Mouse (Mus musculus): Measurements from ENCODE around the gene Ftl1. TPM values are rescaled to one million over a fixed set of nuclear protein-coding genes. Genes with fewer than 3 reads are reported as not detected.
"Not testable (repeated sequence)": the region's sequence is repeated elsewhere in the genome, so short reads cannot be mapped to it uniquely, and the experiment has no call there.

The Ftl1 gene
- polyA plus RNA-seq (2012; rRNA removed), result 2,491 and 2,656 TPM in 2 replicates

GRCm38 (mm10) chr7:45459564-45460140, at the start of gene Ftl1:
Ftl1 (minus strand) TSS chr7:45459884.
- Histone ChIP-seq H3K27ac (ENCODE audit: control insufficient read depth, insufficient read depth, low read length) (peak within 1 kb of the TSS; percentile 90), H3K36me3 (ENCODE audit: control insufficient read depth, insufficient read depth, low read length) (peaks cover 11% of the 10 kb centered on the region), H3K4me3 (ENCODE audit: control insufficient read depth, insufficient read depth, low read length) (peak within 1 kb of the TSS; percentile 99), H3K4me1 (replicated peaks; ENCODE audit: control insufficient read depth, insufficient read depth, low read length) (peaks cover 20% of the 10 kb centered on the region)
- not testable (repeated sequence) for H3K27me3 ChIP-seq (ENCODE audit: control insufficient read depth, insufficient read depth, low read length)
- DNase-seq, result peak; percentile 95
- TF ChIP-seq CTCF (IDR thresholded peaks at IDR 0.05; ENCODE audit: borderline replicate concordance, control insufficient read depth, extremely low read depth, insufficient read depth, low read length, poor library complexity) (0 out of 2 replicates have a peak, but pooled peaks have one; percentile 18), POLR2A (IDR thresholded peaks at IDR 0.05; ENCODE audit: control insufficient read depth, extremely low read depth, insufficient read depth, low read length, poor library complexity) (peak; percentile 95)
- under 1% methylated on average over 32 of the region's 37 CpGs for WGBS

- Histone ChIP-seq H3K4me1 (replicated peaks; ENCODE audit: control insufficient read depth, insufficient read depth, low read length) (peaks cover 6% of the 10 kb centered on the region), H3K36me3 (ENCODE audit: control insufficient read depth, insufficient read depth, low read length) (no peaks in the 10 kb centered on the region), H3K4me3 (ENCODE audit: control insufficient read depth, insufficient read depth, low read length) (peak overlapping the region; percentile 91), H3K27me3 (ENCODE audit: control insufficient read depth, insufficient read depth, low read length) (no peaks in the 10 kb centered on the region), H3K27ac (ENCODE audit: control insufficient read depth, insufficient read depth, low read length) (no peak overlapping the region)
- 0 out of 2 replicates have a peak, but pooled peaks have one; percentile 7 for TF ChIP-seq POLR2A (IDR thresholded peaks at IDR 0.05; ENCODE audit: control insufficient read depth, extremely low read depth, insufficient read depth, low read length, poor library complexity)
- TF ChIP-seq CTCF (IDR thresholded peaks at IDR 0.05; ENCODE audit: borderline replicate concordance, control insufficient read depth, extremely low read depth, insufficient read depth, low read length, poor library complexity), result no peak
- WGBS, result 15% methylated on average over 19 of the region's 19 CpGs
- no peak for DNase-seq
Observed at GRCm38 (mm10) chr7:45509181-45509882, 49.6 kb upstream of the Ftl1 start.

- TF ChIP-seq POLR2A (IDR thresholded peaks at IDR 0.05; ENCODE audit: control insufficient read depth, extremely low read depth, insufficient read depth, low read length, poor library complexity) (no peak), CTCF (IDR thresholded peaks at IDR 0.05; ENCODE audit: borderline replicate concordance, control insufficient read depth, extremely low read depth, insufficient read depth, low read length, poor library complexity) (no peak)
- Histone ChIP-seq H3K36me3 (ENCODE audit: control insufficient read depth, insufficient read depth, low read length) (no peaks in the 10 kb centered on the region), H3K27ac (ENCODE audit: control insufficient read depth, insufficient read depth, low read length) (no peak overlapping the region), H3K27me3 (ENCODE audit: control insufficient read depth, insufficient read depth, low read length) (no peaks in the 10 kb centered on the region), H3K4me3 (ENCODE audit: control insufficient read depth, insufficient read depth, low read length) (no peak overlapping the region), H3K4me1 (replicated peaks; ENCODE audit: control insufficient read depth, insufficient read depth, low read length) (peaks cover 6% of the 10 kb centered on the region)
- 92% methylated on average over 6 of the region's 6 CpGs for WGBS
- DNase-seq, result no peak
Observed at GRCm38 (mm10) chr7:45508561-45508960, 48.9 kb upstream of the Ftl1 start.

- H3K4me3 ChIP-seq (ENCODE audit: control insufficient read depth, insufficient read depth, low read length), result no peak overlapping the region
- peaks cover 6% of the 10 kb centered on the region for H3K4me1 ChIP-seq (replicated peaks; ENCODE audit: control insufficient read depth, insufficient read depth, low read length)
- no peaks in the 10 kb centered on the region for H3K36me3 ChIP-seq (ENCODE audit: control insufficient read depth, insufficient read depth, low read length)
- no peak overlapping the region for H3K27ac ChIP-seq (ENCODE audit: control insufficient read depth, insufficient read depth, low read length)
- TF ChIP-seq POLR2A (IDR thresholded peaks at IDR 0.05; ENCODE audit: control insufficient read depth, extremely low read depth, insufficient read depth, low read length, poor library complexity), result no peak
- no peak for TF ChIP-seq CTCF (IDR thresholded peaks at IDR 0.05; ENCODE audit: borderline replicate concordance, control insufficient read depth, extremely low read depth, insufficient read depth, low read length, poor library complexity)
- 90% methylated on average over 6 of the region's 6 CpGs for WGBS
- no peaks in the 10 kb centered on the region for H3K27me3 ChIP-seq (ENCODE audit: control insufficient read depth, insufficient read depth, low read length)
- DNase-seq, result no peak
Observed at GRCm38 (mm10) chr7:45507583-45507982, 47.9 kb upstream of the Ftl1 start.

- H3K4me3 ChIP-seq (ENCODE audit: control insufficient read depth, insufficient read depth, low read length), result no peak overlapping the region
- TF ChIP-seq CTCF (IDR thresholded peaks at IDR 0.05; ENCODE audit: borderline replicate concordance, control insufficient read depth, extremely low read depth, insufficient read depth, low read length, poor library complexity), result no peak
- no peak for TF ChIP-seq POLR2A (IDR thresholded peaks at IDR 0.05; ENCODE audit: control insufficient read depth, extremely low read depth, insufficient read depth, low read length, poor library complexity)
- no peaks in the 10 kb centered on the region for H3K4me1 ChIP-seq (replicated peaks; ENCODE audit: control insufficient read depth, insufficient read depth, low read length)
- peaks cover 13% of the 10 kb centered on the region for H3K36me3 ChIP-seq (ENCODE audit: control insufficient read depth, insufficient read depth, low read length)
- WGBS, result 97% methylated on average over 6 of the region's 6 CpGs
- no peaks in the 10 kb centered on the region for H3K27me3 ChIP-seq (ENCODE audit: control insufficient read depth, insufficient read depth, low read length)
- no peak for DNase-seq
- H3K27ac ChIP-seq (ENCODE audit: control insufficient read depth, insufficient read depth, low read length), result no peak overlapping the region
Observed at GRCm38 (mm10) chr7:45498427-45498826, 38.7 kb upstream of the Ftl1 start.

GRCm38 (mm10) chr7:45494548-45494947, 34.9 kb upstream of the Ftl1 start:
- H3K4me1 ChIP-seq (replicated peaks; ENCODE audit: control insufficient read depth, insufficient read depth, low read length), result 0 out of 2 replicates have a peak, but pooled peaks cover 2% of the 10 kb centered on the region
- DNase-seq, result no peak
- H3K36me3 ChIP-seq (ENCODE audit: control insufficient read depth, insufficient read depth, low read length), result peaks cover 13% of the 10 kb centered on the region
- 95% methylated on average over 9 of the region's 9 CpGs for WGBS
- H3K4me3 ChIP-seq (ENCODE audit: control insufficient read depth, insufficient read depth, low read length), result no peak overlapping the region
- H3K27me3 ChIP-seq (ENCODE audit: control insufficient read depth, insufficient read depth, low read length), result no peaks in the 10 kb centered on the region
- TF ChIP-seq POLR2A (IDR thresholded peaks at IDR 0.05; ENCODE audit: control insufficient read depth, extremely low read depth, insufficient read depth, low read length, poor library complexity) (no peak), CTCF (IDR thresholded peaks at IDR 0.05; ENCODE audit: borderline replicate concordance, control insufficient read depth, extremely low read depth, insufficient read depth, low read length, poor library complexity) (no peak)
- no peak overlapping the region for H3K27ac ChIP-seq (ENCODE audit: control insufficient read depth, insufficient read depth, low read length)
